ENCODE assay signal across 8 mouse cellular contexts in the genomic region with DNA sequence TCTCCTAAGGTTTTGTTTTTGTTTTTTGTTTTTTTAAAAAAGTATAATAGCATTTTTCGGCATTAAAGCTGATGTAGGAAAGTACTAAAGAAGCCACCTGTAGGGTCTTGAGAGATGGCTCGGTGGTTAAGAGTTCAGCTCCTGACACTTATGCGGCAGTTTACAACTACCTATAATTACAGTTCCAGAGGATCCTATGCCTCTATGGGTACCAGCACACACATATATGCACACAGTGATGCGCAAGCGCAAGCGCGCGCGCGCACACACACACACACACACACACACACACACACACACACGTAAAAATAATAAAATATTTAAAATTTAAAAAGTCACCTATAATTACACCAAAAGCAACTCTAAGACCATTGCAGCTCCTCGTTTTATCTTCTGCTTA. TPM values are rescaled to one million over a fixed set of nuclear protein-coding genes. Genes with fewer than 3 reads are reported as not detected.
DNase-seq lines count a peak whose midpoint lies in the region; ATAC-seq lines count a peak whose summit lies in the region.

No protein-coding gene starts in this region.

- 84% methylated on average over 12 of the region's 12 CpGs for WGBS in heart, embryonic 13.5 days
- WGBS in hindbrain, embryonic 13.5 days, result 87% methylated on average over 12 of the region's 12 CpGs

- peaks cover 3% of the 10 kb centered on the region for H3K36me3 ChIP-seq in heart, embryonic 13.5 days
- H3K36me3 ChIP-seq in hindbrain, embryonic 13.5 days, result no peaks in the 10 kb centered on the region

- H3K27ac ChIP-seq in heart, embryonic 13.5 days (replicated peaks), result no peak overlapping the region
- H3K27ac ChIP-seq in hindbrain, embryonic 13.5 days, result no peak overlapping the region

- no peak for ATAC-seq in heart, embryonic 13.5 days (ENCODE audit: extremely low read depth, insufficient number of reproducible peaks, low FRiP score, low TSS enrichment)
- no peak for ATAC-seq in hindbrain, embryonic 13.5 days (ENCODE audit: low FRiP score)
- ATAC-seq in megakaryocyte progenitor cell, adult 5-6 weeks (replicated peaks; ENCODE audit: poor library complexity), result peak; percentile 21; the same call in 1 of the 2 replicates

- peak overlapping the region; percentile 89 for H3K4me2 ChIP-seq in heart, embryonic 13.5 days
- peak overlapping the region; percentile 61; the same call in 1 of the 2 replicates for H3K4me2 ChIP-seq in hindbrain, embryonic 13.5 days

- no peak for DNase-seq in heart, adult 8-10 months (ENCODE audit: low spot score)
- DNase-seq in MEL-GATA-1-ER (ENCODE audit: extremely low read depth, low read depth), result peak; percentile 54
- DNase-seq in adrenal gland, adult (ENCODE audit: inconsistent age in 2 of 2, low spot score in 1 of 2), result no peak
- no peak for DNase-seq in adrenal gland, adult 2 months
- DNase-seq in thymus, postnatal 0 days (ENCODE audit: low spot score), result no peak

- H3K4me1 ChIP-seq in heart, embryonic 13.5 days, result peaks cover 7% of the 10 kb centered on the region; the same call in 1 of the 2 replicates
- H3K4me1 ChIP-seq in hindbrain, embryonic 13.5 days (replicated peaks), result peaks cover 8% of the 10 kb centered on the region

- no peaks in the 10 kb centered on the region for H3K27me3 ChIP-seq in heart, embryonic 13.5 days (replicated peaks)
- no peaks in the 10 kb centered on the region for H3K27me3 ChIP-seq in hindbrain, embryonic 13.5 days

- no peaks in the 10 kb centered on the region for H3K9me3 ChIP-seq in heart, embryonic 13.5 days
- H3K9me3 ChIP-seq in hindbrain, embryonic 13.5 days, result no peaks in the 10 kb centered on the region

- peak overlapping the region; percentile 88 for H3K9ac ChIP-seq in heart, embryonic 13.5 days
- no peak overlapping the region for H3K9ac ChIP-seq in hindbrain, embryonic 13.5 days

- peak overlapping the region; percentile 78 for H3K4me3 ChIP-seq in heart, embryonic 13.5 days
- H3K4me3 ChIP-seq in hindbrain, embryonic 13.5 days, result no peak overlapping the region

RNA-seq across cellular contexts. Expression of gene Herc6, which starts 0.8 kb away (rescaled TPM):
- 4.1 and 4.2 TPM in 2 replicates for polyA plus RNA-seq in heart, embryonic 13.5 days (2015; fragmentation: Nextera tagmentation; extraction: Ambion mirVana)
- total RNA-seq in heart, adult 8-10 months (2022), result 1 to 10 TPM; 1.7 to 3.4 (median 2.9) TPM
- polyA plus RNA-seq in hindbrain, embryonic 13.5 days (2015; fragmentation: Nextera tagmentation; extraction: Ambion mirVana), result 0.95 and 1.1 TPM in 2 replicates
- total RNA-seq in megakaryocyte progenitor cell, adult 5-6 weeks (2015), result 13.0 and 14.9 TPM in 2 replicates
- 12.0 and 16.6 TPM in 2 replicates for total RNA-seq in megakaryocyte progenitor cell, adult 5-6 weeks (2017)
- 10 to 100 TPM; 15.4 to 21.9 TPM for total RNA-seq in adrenal gland, adult 2 months (2021)
- polyA plus RNA-seq in adrenal gland, adult 2 months (2012; rRNA removed), result 23.6 and 24.8 TPM in 2 replicates
- polyA plus RNA-seq in thymus, postnatal 0 days (2015; fragmentation: Nextera tagmentation; extraction: Ambion mirVana), result 9.4 and 11.2 TPM in 2 replicates

RNA-seq across cellular contexts. Expression of gene Ppm1k, which starts 46.3 kb away (rescaled TPM):
- polyA plus RNA-seq in heart, embryonic 13.5 days (2015; fragmentation: Nextera tagmentation; extraction: Ambion mirVana), result 10.5 and 11.0 TPM in 2 replicates
- 100 to 1,000 TPM in 3 of 4 experiments, 10 to 100 TPM in 1; 92.8 to 122 (median 105) TPM for total RNA-seq in heart, adult 8-10 months (2022)
- polyA plus RNA-seq in hindbrain, embryonic 13.5 days (2015; fragmentation: Nextera tagmentation; extraction: Ambion mirVana), result 6.1 and 6.9 TPM in 2 replicates
- total RNA-seq in megakaryocyte progenitor cell, adult 5-6 weeks (2015), result 5.3 TPM in 2 replicates
- total RNA-seq in megakaryocyte progenitor cell, adult 5-6 weeks (2017), result 8.0 and 18.4 TPM in 2 replicates
- 10 to 100 TPM; 28.1 to 58.6 TPM for total RNA-seq in adrenal gland, adult 2 months (2021)
- 1.3 TPM in 2 replicates for polyA plus RNA-seq in adrenal gland, adult 2 months (2012; rRNA removed)
- 8.3 and 8.5 TPM in 2 replicates for polyA plus RNA-seq in thymus, postnatal 0 days (2015; fragmentation: Nextera tagmentation; extraction: Ambion mirVana)
